Mouse (Mus musculus) liver, embryonic 14.5 days (tissue): ENCODE data around the gene Elovl5. TPM values are rescaled to one million over a fixed set of nuclear protein-coding genes. Genes with fewer than 3 reads are reported as not detected.

ENCODE experiments used
- ATAC-seq: fragments of 200-750 bp; cut with Nextera tagmentation; 2 replicates; pipeline ENCODE4 v1.8.0; 2017; ENCODE audit warnings: moderate number of reproducible peaks, mild to moderate bottlenecking, moderate library complexity; ENCODE audit not compliant: insufficient read depth
- DNase-seq, 3 experiments: peaks; one replicate each; pipeline ENCODE4 v3.0.0-alpha.2; 2012 to 2013; ENCODE audit warnings: low read depth in 3 of 3, low spot score in 3 of 3
- H3K27ac ChIP-seq: fragments of 300-500 bp; sonication (generic); 2 replicates; pipeline ENCODE4 v1.5.1; 2014; ENCODE audit warnings: moderate library complexity, mild to moderate bottlenecking, control low read depth, inconsistent platforms
- H3K27me3 ChIP-seq: fragments of 300-500 bp; sonication (generic); 2 replicates; pipeline ENCODE4 v1.6.1; 2014; ENCODE audit warnings: mild to moderate bottlenecking, low read length, moderate library complexity; ENCODE audit not compliant: control insufficient read depth, insufficient read depth
- H3K36me3 ChIP-seq: fragments of 300-500 bp; sonication (generic); replicated peaks from 2 replicates; pipeline ENCODE4 v1.6.1; 2014; ENCODE audit warnings: low read depth; ENCODE audit not compliant: control insufficient read depth, insufficient read depth
- H3K4me1 ChIP-seq, 2 experiments: fragments of 200-500 bp in 1 of 2; fragments of 300-500 bp in 1 of 2; sonication (generic) in 1 of 2; replicated peaks; 2 replicates each; pipeline ENCODE4 v1.6.1; 2012 to 2014; ENCODE audit warnings: antibody characterized with exemption in 1 of 2, inconsistent platforms in 1 of 2, low read length in 1 of 2; ENCODE audit not compliant: control insufficient read depth in 2 of 2, insufficient read depth in 2 of 2
- H3K4me2 ChIP-seq: fragments of 300-500 bp; sonication (generic); 2 replicates; pipeline ENCODE4 v1.6.1; 2014; ENCODE audit warnings: low read depth, mild to moderate bottlenecking, control low read depth, moderate library complexity
- H3K4me3 ChIP-seq, 2 experiments: fragments of 200-500 bp in 1 of 2; fragments of 300-500 bp in 1 of 2; sonication (generic) in 1 of 2; 2 replicates each; pipeline ENCODE4 v1.5.1; 2012 to 2014; ENCODE audit warnings: low read depth in 2 of 2, low read length in 2 of 2, mild to moderate bottlenecking in 2 of 2, control low read depth in 1 of 2, inconsistent platforms in 1 of 2, moderate library complexity in 1 of 2; ENCODE audit not compliant: insufficient read depth in 1 of 2
- H3K9ac ChIP-seq: fragments of 300-500 bp; sonication (generic); replicated peaks from 2 replicates; pipeline ENCODE4 v1.6.1; 2014; ENCODE audit warnings: mild to moderate bottlenecking, control low read depth, moderate library complexity
- H3K9me3 ChIP-seq: fragments of 300-500 bp; sonication (generic); 2 replicates; pipeline ENCODE4 v1.6.1; 2016; ENCODE audit warnings: low read length, mixed read lengths; ENCODE audit not compliant: control insufficient read depth
- CTCF ChIP-seq: IDR thresholded peaks from 2 replicates; pipeline ENCODE4 v1.5.1; 2016; ENCODE audit warnings: antibody characterized with exemption, low read depth, control low read depth
- EP300 ChIP-seq: IDR thresholded peaks from 2 replicates; pipeline ENCODE4 v1.6.1; 2016; ENCODE audit warnings: antibody characterized with exemption, low read depth
- WGBS: fragments of 180-500 bp; shearing (Covaris S2); extraction: QIAGEN DNeasy Blood & Tissue Kit; methylation state at CpG from one replicate; pipeline ENCODE4 v1.1.7; 2014; ENCODE audit not compliant: insufficient replicate concordance; 5-methylcytosine and 5-hydroxymethylcytosine counted together
- polyA plus RNA-seq, 2 experiments: library from polyadenylated mRNA; depleted of rRNA in 1 of 2; stranded (reverse) in 1 of 2; unstranded in 1 of 2; fragments of >200 nt; fragmentation: Nextera tagmentation in 1 of 2; extraction: Ambion mirVana in 1 of 2; gene quantifications; 2 replicates each; pipeline versions ENCODE4 v1.2.1 to v1.2.3; 2012 to 2014

The Elovl5 gene
- polyA plus RNA-seq, 2 experiments, result 10.5 to 19.3 TPM

DNA sequence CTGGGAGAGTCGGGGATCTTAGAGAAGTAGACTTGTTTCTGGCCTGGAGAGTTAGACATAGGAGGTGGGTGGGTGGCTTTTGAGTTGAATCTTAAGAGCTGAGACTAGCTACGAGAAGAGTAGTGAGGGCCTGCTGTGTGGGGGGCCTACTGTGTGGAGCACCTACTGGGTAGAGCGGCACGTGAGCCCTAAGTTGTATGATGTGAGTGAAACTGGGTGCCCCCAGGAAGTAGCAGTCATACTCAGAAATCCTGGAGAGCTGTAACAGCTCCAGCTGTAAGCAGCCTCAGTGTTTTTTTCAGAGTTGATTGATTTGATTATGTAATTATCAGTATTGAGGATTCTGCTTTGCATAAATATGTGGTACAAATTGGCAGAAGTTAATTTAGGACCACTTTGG lies 11.6 kb downstream of the Elovl5 start:
- Histone ChIP-seq H3K36me3 (no peaks in the 10 kb centered on the region), H3K27ac (no peak overlapping the region), H3K27me3 (no peaks in the 10 kb centered on the region), H3K9me3 (no peaks in the 10 kb centered on the region), H3K9ac (no peak overlapping the region), H3K4me1 (peaks cover 0 to 9% of the 10 kb centered on the region in 2 experiments; a peak in 2 of 4 replicates), H3K4me2 (no peak overlapping the region), H3K4me3 (no peak overlapping the region)
- DNase-seq (no peak), ATAC-seq (no peak)
- TF ChIP-seq EP300 (no peak), CTCF (no peak)
- WGBS, result 70% methylated on average over 4 of the region's 4 CpGs

DNA sequence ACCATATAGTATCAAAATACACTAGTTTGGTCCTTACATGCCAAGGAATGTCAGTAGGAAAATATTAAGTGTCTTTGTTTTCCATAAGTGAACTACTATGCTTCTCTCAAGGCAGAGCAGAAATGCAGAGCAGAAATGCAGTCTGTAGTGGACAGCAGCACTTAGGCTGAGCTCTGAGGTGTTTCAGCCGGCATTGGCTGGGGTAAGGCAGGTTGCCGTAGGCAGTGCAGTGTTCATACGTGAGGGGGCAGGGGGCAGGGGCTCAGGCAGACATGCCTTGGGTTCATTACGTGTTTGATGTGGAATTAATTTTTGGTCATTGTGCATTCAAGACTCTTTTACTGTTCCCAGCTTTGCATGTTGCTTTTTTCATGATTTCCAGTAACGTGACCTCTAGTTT lies 12.1 kb downstream of the Elovl5 start:
- TF ChIP-seq CTCF (no peak), EP300 (no peak)
- no peak overlapping the region for H3K27ac ChIP-seq
- 76% methylated on average over 5 of the region's 5 CpGs for WGBS

GRCm38 (mm10) chr9:77930036-77930859 lies 13.1 kb downstream of the Elovl5 start:
- ATAC-seq (no peak), DNase-seq (no peak)
- Histone ChIP-seq H3K4me1 (peaks cover 0 to 9% of the 10 kb centered on the region in 2 experiments; a peak in 2 of 4 replicates), H3K4me2 (no peak overlapping the region), H3K9ac (no peak overlapping the region), H3K36me3 (no peaks in the 10 kb centered on the region), H3K9me3 (no peaks in the 10 kb centered on the region), H3K27me3 (no peaks in the 10 kb centered on the region), H3K4me3 (no peak overlapping the region), H3K27ac (no peak overlapping the region)
- 59% methylated on average over 10 of the region's 10 CpGs for WGBS
- no peak for TF ChIP-seq EP300
- no peak for TF ChIP-seq CTCF

More for the DNA sequence above, 12.1 kb downstream of the Elovl5 start:
- H3K27me3 ChIP-seq, result no peaks in the 10 kb centered on the region
- H3K36me3 ChIP-seq, result no peaks in the 10 kb centered on the region
- H3K9ac ChIP-seq, result no peak overlapping the region
- H3K4me3 ChIP-seq, result no peak overlapping the region
- peaks cover 0 to 9% of the 10 kb centered on the region in 2 experiments; a peak in 2 of 4 replicates for H3K4me1 ChIP-seq
- no peak overlapping the region for H3K4me2 ChIP-seq
- no peaks in the 10 kb centered on the region for H3K9me3 ChIP-seq
- no peak for ATAC-seq
- DNase-seq, result no peak

DNA sequence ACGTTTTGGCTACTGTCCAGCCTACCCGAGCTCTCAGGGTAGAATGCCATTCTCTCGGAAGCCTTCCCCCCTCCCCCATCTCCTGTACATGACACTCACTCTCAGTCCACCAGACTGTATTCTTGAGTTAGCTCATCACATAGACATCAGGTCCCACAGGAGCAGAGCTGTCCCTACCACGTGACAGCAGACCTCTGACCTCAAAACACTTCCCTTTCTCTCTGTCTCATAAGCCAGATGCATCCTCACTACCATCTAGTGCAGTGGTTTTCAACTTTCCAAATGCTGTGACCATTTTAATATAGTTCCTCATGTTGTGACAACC lies 13.7 kb downstream of the Elovl5 start:
- Histone ChIP-seq H3K4me2 (no peak overlapping the region), H3K4me1 (peaks cover 0 to 9% of the 10 kb centered on the region in 2 experiments; a peak in 2 of 4 replicates), H3K9ac (no peak overlapping the region), H3K9me3 (no peaks in the 10 kb centered on the region), H3K27me3 (no peaks in the 10 kb centered on the region), H3K36me3 (no peaks in the 10 kb centered on the region), H3K4me3 (no peak overlapping the region), H3K27ac (no peak overlapping the region)
- ATAC-seq (no peak), DNase-seq (no peak)
- 39% methylated on average over 4 of the region's 4 CpGs for WGBS
- no peak for TF ChIP-seq EP300

GRCm38 (mm10) chr9:77931740-77932139 lies 14.6 kb downstream of the Elovl5 start:
- WGBS, result 76% methylated on average over 5 of the region's 5 CpGs
- ATAC-seq, result no peak
- H3K36me3 ChIP-seq, result no peaks in the 10 kb centered on the region
- TF ChIP-seq CTCF (no peak), EP300 (no peak)
- H3K4me1 ChIP-seq, result peaks cover 0 to 9% of the 10 kb centered on the region in 2 experiments; a peak in 2 of 4 replicates
- H3K9ac ChIP-seq, result no peak overlapping the region
- no peaks in the 10 kb centered on the region for H3K27me3 ChIP-seq
- no peak overlapping the region for H3K4me3 ChIP-seq
- no peaks in the 10 kb centered on the region for H3K9me3 ChIP-seq
- DNase-seq, result no peak
- no peak overlapping the region for H3K4me2 ChIP-seq
- no peak overlapping the region for H3K27ac ChIP-seq
